Mouse (Mus musculus): ENCODE measurements at regions not wholly inside any gene's neighbourhood (a gene's known extent, or its start where the extent isn't known, plus 50 kb on each side); places are given as distances from the start of the nearest gene placed in this dataset.

DNA sequence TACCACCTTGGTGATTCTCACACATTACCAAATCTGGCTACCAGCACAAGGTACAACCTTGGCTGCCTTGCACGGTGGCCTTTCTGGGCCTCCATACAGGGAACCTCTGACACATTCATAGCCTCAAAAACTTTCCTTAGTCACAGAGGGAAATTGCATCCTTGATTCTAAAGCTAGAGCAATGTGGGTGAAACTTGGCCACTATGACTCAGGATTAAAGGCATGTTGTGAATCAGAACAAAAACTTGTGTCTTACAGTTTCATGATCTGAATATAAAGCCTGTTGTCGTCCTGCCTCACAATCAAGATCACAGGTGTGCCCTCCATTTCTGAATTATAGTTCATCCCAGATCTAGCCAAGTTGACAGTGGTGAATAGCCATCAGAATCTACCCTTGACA, 80.8 kb upstream of the Fshr start:
- no peak overlapping the region for H3K9ac ChIP-seq (replicated peaks)
- H3K4me2 ChIP-seq (replicated peaks) = no peak overlapping the region
- 94% methylated on average over 2 of the region's 2 CpGs for WGBS
- peaks cover 3% of the 10 kb centered on the region; the same call in 1 of the 2 replicates for H3K36me3 ChIP-seq
- H3K4me1 ChIP-seq (replicated peaks) = no peaks in the 10 kb centered on the region
- no peak overlapping the region for H3K27ac ChIP-seq
- H3K9me3 ChIP-seq = peaks cover 17% of the 10 kb centered on the region
- no peaks in the 10 kb centered on the region for H3K27me3 ChIP-seq
- no peak overlapping the region for H3K4me3 ChIP-seq (replicated peaks)
- ATAC-seq = no peak

DNA sequence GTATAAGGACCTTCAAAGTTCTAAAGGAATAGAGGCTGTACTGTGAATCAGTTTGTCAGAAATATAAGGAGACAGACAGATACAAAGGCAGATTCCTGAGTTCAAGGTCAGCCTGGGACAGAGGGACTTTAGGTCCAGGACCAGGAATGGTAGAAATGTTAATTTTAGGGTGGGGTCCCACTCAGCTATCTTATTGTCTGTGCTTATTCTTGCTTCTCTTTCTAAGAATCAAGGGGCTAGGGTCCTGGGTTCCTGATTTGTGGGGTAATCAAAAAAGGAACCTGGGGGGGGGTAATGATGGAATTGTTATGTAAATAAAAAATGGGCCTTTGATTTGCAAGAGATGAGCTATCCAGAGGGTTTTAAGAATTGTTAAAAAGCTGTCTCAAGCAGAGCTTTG, 71.7 kb upstream of the Fshr start:
- no peaks in the 10 kb centered on the region for H3K4me1 ChIP-seq (replicated peaks)
- H3K27me3 ChIP-seq = no peaks in the 10 kb centered on the region
- no peak overlapping the region for H3K4me2 ChIP-seq (replicated peaks)
- no peak overlapping the region for H3K27ac ChIP-seq
- no peaks in the 10 kb centered on the region for H3K9me3 ChIP-seq
- H3K36me3 ChIP-seq = no peaks in the 10 kb centered on the region
- no peak overlapping the region for H3K4me3 ChIP-seq (replicated peaks)
- H3K9ac ChIP-seq (replicated peaks) = no peak overlapping the region
- ATAC-seq = no peak

- 55% methylated on average over 3 of the region's 3 CpGs for WGBS
- H3K4me2 ChIP-seq (replicated peaks) = no peak overlapping the region
Observed at GRCm38 (mm10) chr17:89255687-89256086, 55.2 kb upstream of the Fshr start.

GRCm38 (mm10) chr17:89250811-89251210, 50.3 kb upstream of the Fshr start:
- Histone ChIP-seq H3K4me2 (replicated peaks) (no peak overlapping the region), H3K27me3 (no peaks in the 10 kb centered on the region), H3K4me1 (replicated peaks) (no peaks in the 10 kb centered on the region), H3K36me3 (no peaks in the 10 kb centered on the region), H3K4me3 (replicated peaks) (no peak overlapping the region), H3K9me3 (no peaks in the 10 kb centered on the region), H3K9ac (replicated peaks) (no peak overlapping the region), H3K27ac (no peak overlapping the region)
- no peak for ATAC-seq
- WGBS = 81% methylated on average over 5 of the region's 5 CpGs

More at GRCm38 (mm10) chr17:89255687-89256086, 55.2 kb upstream of the Fshr start:
- H3K9ac ChIP-seq (replicated peaks) = no peak overlapping the region
- H3K27me3 ChIP-seq = no peaks in the 10 kb centered on the region
- H3K9me3 ChIP-seq = no peaks in the 10 kb centered on the region
- no peak for ATAC-seq
- H3K36me3 ChIP-seq = no peaks in the 10 kb centered on the region
- no peaks in the 10 kb centered on the region for H3K4me1 ChIP-seq (replicated peaks)
- no peak overlapping the region for H3K4me3 ChIP-seq (replicated peaks)
- H3K27ac ChIP-seq = no peak overlapping the region
